Mouse (Mus musculus) embryo, embryonic 10.5 days (tissue): ENCODE data around the gene Cryzl1.

Source experiments
- DNase-seq: peaks from one replicate; pipeline ENCODE4 v3.0.0-alpha.2; 2015; ENCODE audit warnings: low spot score

The Cryzl1 gene

GRCm38 (mm10) chr16:91728123-91729065 lies at the start of gene Cryzl1:
Gene Cryzl1, minus strand, starts transcription at chr16:91728975.
- DNase-seq, result peak; percentile 100

GRCm38 (mm10) chr16:91772586-91772985 lies 43.8 kb upstream of the Cryzl1 start:
- no peak for DNase-seq

- DNase-seq, result no peak
Measured at GRCm38 (mm10) chr16:91771334-91771733, 42.6 kb upstream of the Cryzl1 start.

- DNase-seq, result peak; percentile 73
Measured at GRCm38 (mm10) chr16:91770662-91771061, 41.9 kb upstream of the Cryzl1 start.

- no peak for DNase-seq
Measured at GRCm38 (mm10) chr16:91769911-91770310, 41.1 kb upstream of the Cryzl1 start.

GRCm38 (mm10) chr16:91768586-91768985 lies 39.8 kb upstream of the Cryzl1 start:
- DNase-seq, result no peak

- no peak for DNase-seq
Measured at GRCm38 (mm10) chr16:91767165-91767701, 38.5 kb upstream of the Cryzl1 start.

- no peak for DNase-seq
Measured at GRCm38 (mm10) chr16:91765816-91766210, 37.0 kb upstream of the Cryzl1 start.

GRCm38 (mm10) chr16:91765121-91765815 lies 36.5 kb upstream of the Cryzl1 start:
- no peak for DNase-seq

- DNase-seq, result no peak
Measured at GRCm38 (mm10) chr16:91764414-91764813, 35.6 kb upstream of the Cryzl1 start.

- no peak for DNase-seq
Measured at GRCm38 (mm10) chr16:91763975-91764374, 35.2 kb upstream of the Cryzl1 start.

- no peak for DNase-seq
Measured at GRCm38 (mm10) chr16:91762476-91762875, 33.7 kb upstream of the Cryzl1 start.

GRCm38 (mm10) chr16:91761761-91762160 lies 33.0 kb upstream of the Cryzl1 start:
- DNase-seq, result no peak

GRCm38 (mm10) chr16:91761202-91761601 lies 32.4 kb upstream of the Cryzl1 start:
- DNase-seq, result no peak

GRCm38 (mm10) chr16:91754957-91755356 lies 26.2 kb upstream of the Cryzl1 start:
- DNase-seq, result no peak

- DNase-seq, result no peak
Measured at GRCm38 (mm10) chr16:91753611-91754010, 24.8 kb upstream of the Cryzl1 start.

GRCm38 (mm10) chr16:91751644-91752385 lies 23.0 kb upstream of the Cryzl1 start:
- DNase-seq, result no peak

- DNase-seq, result no peak
Measured at GRCm38 (mm10) chr16:91747567-91747966, 18.8 kb upstream of the Cryzl1 start.

- DNase-seq, result peak; percentile 61
Measured at GRCm38 (mm10) chr16:91746101-91746950, 17.6 kb upstream of the Cryzl1 start.

- no peak for DNase-seq
Measured at GRCm38 (mm10) chr16:91743055-91743454, 14.3 kb upstream of the Cryzl1 start.

GRCm38 (mm10) chr16:91740918-91741255 lies 12.1 kb upstream of the Cryzl1 start:
- no peak for DNase-seq
